Mouse (Mus musculus) liver, embryonic 16.5 days (tissue): ENCODE measurements around the gene 4430402I18Rik. TPM values are rescaled to one million over a fixed set of nuclear protein-coding genes. Genes with fewer than 3 reads are reported as not detected.

Experiments used
- ATAC-seq: fragments of 200-750 bp; cut with Nextera tagmentation; 2 replicates; pipeline ENCODE4 v1.8.0; 2017; ENCODE audit warnings: low read depth, mild to moderate bottlenecking, moderate number of reproducible peaks, moderate library complexity
- H3K27ac ChIP-seq: fragments of 300-500 bp; sonication (generic); 2 replicates; pipeline ENCODE4 v1.5.1; 2014; ENCODE audit warnings: mild to moderate bottlenecking, low read length
- H3K27me3 ChIP-seq: fragments of 300-500 bp; sonication (generic); 2 replicates; pipeline ENCODE4 v1.6.1; 2014; ENCODE audit warnings: low read depth, low read length, mixed read lengths; ENCODE audit not compliant: control insufficient read depth, insufficient read depth
- H3K36me3 ChIP-seq: fragments of 300-500 bp; sonication (generic); 2 replicates; pipeline ENCODE4 v1.6.1; 2014; ENCODE audit warnings: mild to moderate bottlenecking; ENCODE audit not compliant: control insufficient read depth, insufficient read depth
- H3K4me1 ChIP-seq: fragments of 300-500 bp; sonication (generic); 2 replicates; pipeline ENCODE4 v1.6.1; 2014; ENCODE audit warnings: low read depth, low read length, mixed read lengths; ENCODE audit not compliant: control insufficient read depth
- H3K4me2 ChIP-seq: fragments of 300-500 bp; sonication (generic); 2 replicates; pipeline ENCODE4 v1.6.1; 2014; ENCODE audit warnings: low read depth, low read length, mixed read lengths
- H3K4me3 ChIP-seq: fragments of 300-500 bp; sonication (generic); 2 replicates; pipeline ENCODE4 v1.5.1; 2014; ENCODE audit warnings: low read depth, mild to moderate bottlenecking, low read length
- H3K9ac ChIP-seq: fragments of 300-500 bp; sonication (generic); 2 replicates; pipeline ENCODE4 v1.6.1; 2014; ENCODE audit warnings: low read depth, low read length
- H3K9me3 ChIP-seq: fragments of 300-500 bp; sonication (generic); replicated peaks from 2 replicates; pipeline ENCODE4 v1.6.1; 2016; ENCODE audit warnings: low read length; ENCODE audit not compliant: control insufficient read depth
- WGBS: fragments of 180-500 bp; shearing (Covaris S2); extraction: QIAGEN DNeasy Blood & Tissue Kit; methylation state at CpG from one replicate; pipeline ENCODE4 v1.1.7; 2014; ENCODE audit not compliant: insufficient replicate concordance; 5-methylcytosine and 5-hydroxymethylcytosine counted together
- polyA plus RNA-seq: library from polyadenylated mRNA; unstranded; fragments of >200 nt; fragmentation: Nextera tagmentation; extraction: Ambion mirVana; gene quantifications from 2 replicates; pipeline ENCODE4 v1.2.1, GENCODE M21; 2015

The 4430402I18Rik gene
- polyA plus RNA-seq, 1 experiment from 2014 or later: 1.5 TPM

DNA sequence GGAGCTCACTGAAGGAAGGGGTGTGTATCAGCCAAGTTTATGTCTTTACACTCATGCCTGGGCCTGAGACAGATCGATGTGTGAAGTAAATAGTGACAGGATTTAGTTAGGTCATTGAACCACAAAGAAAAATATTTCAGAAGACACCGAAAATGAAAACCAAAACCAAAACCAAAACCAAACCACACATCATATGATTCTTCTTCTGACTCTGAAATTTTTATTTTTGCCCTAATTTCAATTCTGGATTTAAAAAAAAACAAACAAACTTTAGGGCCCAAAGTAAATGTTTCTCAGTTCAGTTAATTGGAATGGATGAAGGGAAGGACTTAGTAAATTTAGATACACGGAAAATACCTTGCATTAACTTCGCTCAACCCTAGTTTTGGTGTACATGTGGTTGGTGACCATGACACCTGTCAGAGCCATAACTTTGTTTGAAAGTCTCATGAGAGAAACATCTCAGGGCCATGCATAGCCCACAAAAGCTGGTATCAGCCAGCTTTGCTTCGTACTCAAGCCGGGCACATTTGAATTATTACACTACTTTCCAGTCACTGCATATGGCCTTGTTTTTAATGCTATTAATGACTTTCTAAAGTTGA lies 98.2 kb downstream of the 4430402I18Rik start:
- Histone ChIP-seq H3K27ac (no peak overlapping the region), H3K4me3 (no peak overlapping the region), H3K4me1 (no peaks in the 10 kb centered on the region), H3K4me2 (no peak overlapping the region), H3K9me3 (no peaks in the 10 kb centered on the region), H3K36me3 (no peaks in the 10 kb centered on the region), H3K9ac (no peak overlapping the region), H3K27me3 (no peaks in the 10 kb centered on the region)
- WGBS: 72% methylated on average over 6 of the region's 6 CpGs
- ATAC-seq: no peak

DNA sequence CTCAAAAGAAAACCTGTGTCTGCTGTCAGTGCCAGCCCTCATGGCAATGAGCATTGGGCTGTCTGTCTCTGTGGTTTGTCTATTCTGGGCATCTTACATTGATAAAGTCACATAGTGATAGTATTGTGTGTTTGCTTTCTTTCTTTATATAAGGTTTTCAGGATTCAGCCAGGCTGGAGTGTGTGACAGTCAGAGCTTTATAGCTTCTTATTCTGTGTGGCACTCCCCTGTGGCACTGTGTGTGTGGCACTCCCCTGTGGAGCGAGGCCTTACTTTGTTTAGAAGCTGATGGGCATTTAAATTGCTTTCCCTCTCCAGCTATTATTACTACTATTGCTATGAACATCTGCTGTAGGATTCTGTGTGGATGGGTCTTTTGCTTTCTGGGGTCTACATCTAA lies 102.1 kb downstream of the 4430402I18Rik start:
- H3K27ac ChIP-seq: no peak overlapping the region
- H3K9me3 ChIP-seq: no peaks in the 10 kb centered on the region
- 70% methylated on average over 1 of the region's 1 CpGs for WGBS
- no peak overlapping the region for H3K9ac ChIP-seq
- H3K27me3 ChIP-seq: no peaks in the 10 kb centered on the region
- H3K4me1 ChIP-seq: no peaks in the 10 kb centered on the region
- no peaks in the 10 kb centered on the region for H3K36me3 ChIP-seq
- H3K4me3 ChIP-seq: no peak overlapping the region
- no peak overlapping the region for H3K4me2 ChIP-seq
- ATAC-seq: no peak

DNA sequence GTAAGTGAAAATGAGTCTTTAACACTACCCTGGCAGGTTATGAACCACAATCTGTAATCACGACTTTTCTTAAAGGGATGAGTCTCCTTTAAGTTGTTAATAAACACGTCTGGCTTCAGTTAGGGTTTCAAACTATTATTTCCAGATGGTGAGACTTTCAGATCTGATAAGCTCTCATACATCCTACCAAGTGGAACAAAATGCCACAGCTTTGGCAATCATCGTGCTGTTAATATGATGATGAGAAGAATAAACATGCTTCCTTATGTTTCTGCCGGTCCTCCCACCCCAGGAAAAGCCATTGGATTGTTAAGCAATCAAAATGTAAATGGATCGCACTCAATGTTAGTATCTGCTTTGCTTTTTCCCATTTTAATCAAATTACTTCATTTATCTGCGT lies 102.6 kb downstream of the 4430402I18Rik start:
- 60% methylated on average over 6 of the region's 6 CpGs for WGBS
- no peak overlapping the region for H3K27ac ChIP-seq
- no peaks in the 10 kb centered on the region for H3K4me1 ChIP-seq

DNA sequence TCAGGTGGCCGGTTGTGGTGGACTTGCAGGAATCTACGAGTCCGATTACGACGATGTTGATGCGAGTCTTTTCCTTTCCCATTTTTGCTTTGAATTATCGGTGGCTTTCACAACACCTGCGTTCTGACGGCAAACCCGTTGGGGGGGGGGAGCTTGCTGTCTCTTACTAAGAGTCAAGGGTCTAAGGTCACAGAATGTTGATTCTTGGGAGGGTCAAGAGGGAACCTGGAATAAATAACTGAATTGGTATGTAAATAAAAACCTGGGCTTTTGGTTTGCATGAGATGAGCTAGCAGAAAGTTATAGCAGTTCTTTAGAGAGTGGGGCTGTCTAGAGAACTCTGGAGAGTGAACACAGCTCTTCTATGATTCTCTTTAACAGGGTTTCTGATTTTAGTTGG lies 104.0 kb downstream of the 4430402I18Rik start:
- Histone ChIP-seq H3K27ac (no peak overlapping the region), H3K9ac (no peak overlapping the region), H3K4me1 (no peaks in the 10 kb centered on the region), H3K4me2 (no peak overlapping the region), H3K4me3 (no peak overlapping the region), H3K9me3 (no peaks in the 10 kb centered on the region), H3K27me3 (no peaks in the 10 kb centered on the region), H3K36me3 (no peaks in the 10 kb centered on the region)
- no peak for ATAC-seq
- 72% methylated on average over 10 of the region's 10 CpGs for WGBS

More for the DNA sequence above, 102.6 kb downstream of the 4430402I18Rik start:
- Histone ChIP-seq H3K27me3 (no peaks in the 10 kb centered on the region), H3K9ac (no peak overlapping the region), H3K9me3 (no peaks in the 10 kb centered on the region), H3K36me3 (no peaks in the 10 kb centered on the region), H3K4me3 (no peak overlapping the region), H3K4me2 (no peak overlapping the region)
- no peak for ATAC-seq

DNA sequence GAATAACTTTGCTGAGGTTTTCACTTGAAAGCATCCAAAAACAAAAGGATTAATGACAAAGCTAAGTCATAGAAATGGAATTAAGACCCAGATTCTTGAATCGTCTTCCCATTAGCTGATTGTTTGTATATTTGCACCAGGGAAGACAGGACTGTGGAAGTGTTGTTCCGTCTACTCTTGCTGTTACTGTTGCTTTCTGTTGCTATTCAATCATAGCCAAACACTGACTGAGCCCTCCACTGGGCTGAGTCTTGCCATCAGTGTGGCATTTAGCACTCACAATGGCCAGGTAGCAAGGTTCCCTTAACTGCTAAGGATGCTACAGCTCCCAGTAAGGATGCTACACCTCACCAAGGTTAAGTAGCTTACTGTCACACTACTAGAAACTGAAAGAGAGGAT lies 107.4 kb downstream of the 4430402I18Rik start:
- H3K36me3 ChIP-seq: no peaks in the 10 kb centered on the region
- no peaks in the 10 kb centered on the region for H3K4me1 ChIP-seq
- H3K27ac ChIP-seq: no peak overlapping the region
- no peaks in the 10 kb centered on the region for H3K27me3 ChIP-seq
- no peak overlapping the region for H3K4me3 ChIP-seq
- WGBS: 57% methylated on average over 2 of the region's 2 CpGs
- H3K4me2 ChIP-seq: no peak overlapping the region
- no peak overlapping the region for H3K9ac ChIP-seq
- no peak for ATAC-seq
- no peaks in the 10 kb centered on the region for H3K9me3 ChIP-seq

DNA sequence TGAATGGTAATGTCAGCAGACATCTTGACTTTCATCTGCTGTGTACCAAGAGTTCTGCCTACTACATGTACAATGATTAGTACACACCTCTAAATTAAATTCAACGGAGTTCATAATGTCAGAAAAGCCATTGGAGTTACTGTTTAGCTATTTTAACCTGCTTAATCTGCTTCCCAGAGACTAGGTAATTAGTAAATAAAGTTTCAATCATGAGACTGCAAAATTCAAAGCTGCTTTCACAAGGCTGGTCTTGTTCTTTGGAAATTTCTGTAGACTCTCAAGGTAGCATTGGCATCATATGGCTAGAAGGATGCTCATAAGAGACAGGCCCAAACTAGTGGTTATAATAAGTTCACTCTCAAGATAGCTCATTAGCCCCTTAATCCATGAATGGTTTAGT lies 112.8 kb downstream of the 4430402I18Rik start:
- ATAC-seq: no peak
- WGBS: 50% methylated on average over 1 of the region's 1 CpGs
- no peak overlapping the region for H3K4me3 ChIP-seq

DNA sequence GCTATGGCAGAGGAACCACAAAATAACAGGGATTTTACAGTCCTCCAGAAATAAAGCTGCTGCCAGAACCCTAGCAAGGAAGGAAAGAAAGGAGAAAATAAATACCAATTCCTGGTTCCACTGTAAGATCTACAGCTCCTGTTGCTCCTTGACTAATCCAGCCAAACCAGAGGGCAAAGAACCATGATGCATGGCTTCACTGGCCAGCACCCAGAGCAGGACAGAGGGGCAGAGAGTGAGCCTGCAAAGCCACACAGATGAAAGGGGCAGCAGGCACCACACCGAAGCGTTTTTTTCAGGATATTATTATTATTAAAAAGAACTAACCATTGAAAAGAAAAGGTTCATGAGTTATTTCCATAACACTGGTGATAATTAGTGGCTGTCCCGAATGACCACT lies 115.6 kb downstream of the 4430402I18Rik start:
- WGBS: 66% methylated on average over 3 of the region's 3 CpGs

More for the DNA sequence above, 112.8 kb downstream of the 4430402I18Rik start:
- H3K4me2 ChIP-seq: no peak overlapping the region
- H3K27me3 ChIP-seq: no peaks in the 10 kb centered on the region
- no peaks in the 10 kb centered on the region for H3K9me3 ChIP-seq
- H3K36me3 ChIP-seq: no peaks in the 10 kb centered on the region
- H3K9ac ChIP-seq: no peak overlapping the region
- no peaks in the 10 kb centered on the region for H3K4me1 ChIP-seq
- H3K27ac ChIP-seq: no peak overlapping the region

DNA sequence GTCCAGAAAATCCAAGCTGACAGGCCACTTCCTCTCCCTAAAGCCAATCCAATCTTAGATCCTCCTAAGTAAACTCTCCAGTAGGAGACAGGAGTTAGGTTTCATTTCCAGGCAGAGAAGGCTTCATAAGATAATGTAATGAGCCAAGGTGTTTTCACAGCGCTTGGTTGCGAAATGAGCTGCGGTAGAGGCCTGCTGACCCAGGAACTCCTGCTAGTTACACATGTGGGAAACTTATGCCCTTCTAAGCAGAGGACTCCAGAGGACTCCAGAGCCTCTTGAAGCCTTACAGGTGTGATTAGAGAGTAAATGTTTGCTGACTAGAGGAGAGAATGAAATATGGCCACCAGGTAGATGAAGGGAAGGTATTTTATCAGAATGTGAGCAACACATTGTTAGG lies 117.1 kb downstream of the 4430402I18Rik start:
- H3K27me3 ChIP-seq: no peaks in the 10 kb centered on the region
- no peaks in the 10 kb centered on the region for H3K9me3 ChIP-seq
- H3K4me1 ChIP-seq: no peaks in the 10 kb centered on the region
- ATAC-seq: no peak
- no peak overlapping the region for H3K4me3 ChIP-seq
- H3K9ac ChIP-seq: no peak overlapping the region
- no peaks in the 10 kb centered on the region for H3K36me3 ChIP-seq
- WGBS: 64% methylated on average over 3 of the region's 3 CpGs
- no peak overlapping the region for H3K27ac ChIP-seq
- H3K4me2 ChIP-seq: no peak overlapping the region

More for the DNA sequence above, 115.6 kb downstream of the 4430402I18Rik start:
- Histone ChIP-seq H3K27me3 (no peaks in the 10 kb centered on the region), H3K4me3 (no peak overlapping the region), H3K9ac (no peak overlapping the region), H3K4me2 (no peak overlapping the region), H3K27ac (no peak overlapping the region), H3K4me1 (no peaks in the 10 kb centered on the region), H3K36me3 (no peaks in the 10 kb centered on the region), H3K9me3 (no peaks in the 10 kb centered on the region)
- ATAC-seq: no peak

DNA sequence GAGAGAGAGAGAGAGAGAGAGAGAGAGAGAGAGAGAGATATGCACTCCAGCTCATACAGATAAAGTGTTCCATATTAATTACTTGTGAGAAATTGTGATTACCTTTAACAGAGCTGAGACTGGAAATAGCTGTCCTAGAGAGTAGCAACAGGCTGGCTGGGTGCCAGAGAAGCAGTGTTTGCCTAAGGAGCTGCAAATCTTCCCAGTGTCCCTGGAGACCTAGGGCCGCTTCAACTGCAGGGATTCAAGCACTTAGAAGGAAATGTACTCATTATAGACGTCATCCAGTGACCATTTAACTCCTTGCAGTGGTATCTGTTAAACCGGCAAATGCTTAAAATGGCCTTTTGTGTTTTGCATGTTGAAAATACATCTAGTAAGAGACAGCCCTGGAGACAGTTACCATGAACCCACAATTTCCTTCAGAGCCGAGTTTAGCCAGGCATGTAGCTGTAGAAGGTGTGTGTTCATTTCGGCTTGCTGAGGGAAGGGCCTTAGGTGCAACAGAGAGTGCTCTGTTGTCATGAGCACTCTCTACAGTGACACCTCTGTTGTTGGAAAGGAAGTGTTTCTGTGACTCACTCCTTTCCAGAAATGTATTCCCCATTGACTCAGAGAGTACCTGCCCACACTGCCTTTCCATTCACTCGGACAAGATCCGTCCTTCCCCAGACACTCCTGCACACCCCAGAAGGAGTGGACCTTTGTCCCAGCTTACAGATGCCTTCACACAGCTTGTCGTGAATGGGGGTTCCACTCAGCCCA lies 122.5 kb downstream of the 4430402I18Rik start:
- H3K4me1 ChIP-seq: no peaks in the 10 kb centered on the region
- H3K27me3 ChIP-seq: no peaks in the 10 kb centered on the region
- H3K27ac ChIP-seq: no peak overlapping the region
- H3K9me3 ChIP-seq: no peaks in the 10 kb centered on the region
- no peak overlapping the region for H3K4me3 ChIP-seq
- H3K36me3 ChIP-seq: no peaks in the 10 kb centered on the region
- no peak overlapping the region for H3K9ac ChIP-seq
- 52% methylated on average over 8 of the region's 8 CpGs for WGBS
- no peak for ATAC-seq
- no peak overlapping the region for H3K4me2 ChIP-seq
